Mouse (Mus musculus): ENCODE data around the gene Il1r1.

DNA sequence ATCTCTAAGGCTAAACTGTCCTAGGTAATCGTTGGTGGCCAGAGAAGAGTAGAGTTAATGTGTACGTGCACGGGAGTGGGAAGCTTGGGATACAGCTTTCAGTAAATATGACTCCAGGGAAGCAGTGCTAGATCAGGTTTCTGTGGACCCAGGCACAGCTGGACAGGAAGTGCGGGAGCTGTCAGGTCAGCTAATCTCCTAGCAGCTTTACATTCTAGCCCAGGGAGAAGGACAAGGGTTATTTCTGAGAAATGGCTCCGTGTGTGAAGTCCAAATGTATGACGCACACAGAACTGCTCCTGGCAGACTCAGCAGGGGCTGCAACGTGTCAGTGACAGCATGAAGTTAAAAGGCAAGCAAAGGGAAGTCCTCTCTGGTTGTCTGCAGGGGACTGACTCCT lies 8.3 kb downstream of the Il1r1 start:
- no peak for TF ChIP-seq POLR2A (IDR thresholded peaks at IDR 0.05; ENCODE audit: borderline replicate concordance, low read depth, low read length)
- TF ChIP-seq CTCF (IDR thresholded peaks at IDR 0.05; ENCODE audit: low read depth, low read length): no peak

All from bone marrow macrophage, adult 2 months (primary cell).